Mouse (Mus musculus) erythroblast, embryonic 14.5 days (primary cell): ENCODE data around the gene Dhrs13.
"Not testable (repeated sequence)": the region's sequence is repeated elsewhere in the genome, so short reads cannot be mapped to it uniquely, and the experiment has no call there.

Experiments
- GATA1 ChIP-seq: IDR thresholded peaks from 2 replicates; pipeline ENCODE4 v1.6.1; 2012; ENCODE audit warnings: low read length, inconsistent platforms, mixed read lengths
- TAL1 ChIP-seq: IDR thresholded peaks from 3 replicates; pipeline ENCODE4 v1.6.1; 2012; ENCODE audit warnings: low read length, inconsistent platforms, mixed read lengths

DNA sequence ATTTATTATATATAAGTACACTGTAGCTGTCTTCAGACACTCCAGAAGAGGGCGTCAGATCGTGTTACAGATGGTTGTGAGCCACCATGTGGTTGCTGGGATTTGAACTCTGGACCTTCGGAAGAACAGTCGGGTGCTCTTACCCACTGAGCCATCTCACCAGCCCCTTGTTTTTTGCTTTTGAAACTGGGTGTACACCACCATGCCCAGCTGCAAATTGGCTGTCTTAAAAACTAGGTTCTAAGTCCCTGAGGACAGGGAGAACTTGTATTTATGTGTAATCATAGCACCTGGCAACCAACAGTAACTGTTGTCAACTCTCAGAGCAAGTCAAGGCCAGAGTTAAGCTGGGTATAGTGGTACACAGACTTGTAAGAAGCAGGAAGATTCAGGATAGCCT is 16.6 kb downstream of the Dhrs13 start:
- TF ChIP-seq TAL1, GATA1: not testable (repeated sequence)
